Mouse (Mus musculus) forelimb bud, embryonic 11.5 days (tissue): ENCODE measurements around the gene Brsk2.

Source experiments
- DNase-seq: peaks from one replicate; pipeline ENCODE4 v3.0.0-alpha.2; 2012; ENCODE audit warnings: low read depth, low spot score

Brsk2 gene

GRCm38 (mm10) chr7:141955565-141956173 is 6.1 kb downstream of the Brsk2 start:
- DNase-seq, result no peak

GRCm38 (mm10) chr7:141956174-141956566 is 6.6 kb downstream of the Brsk2 start:
- DNase-seq, result no peak

GRCm38 (mm10) chr7:141957524-141958051 is 8.0 kb downstream of the Brsk2 start:
- DNase-seq, result no peak

GRCm38 (mm10) chr7:141958211-141958610 is 8.7 kb downstream of the Brsk2 start:
- DNase-seq, result no peak

- peak; percentile 57 for DNase-seq
These were observed 9.6 kb downstream of the Brsk2 start for GRCm38 (mm10) chr7:141959133-141959532.

- no peak for DNase-seq
These were observed 11.4 kb downstream of the Brsk2 start for GRCm38 (mm10) chr7:141960926-141961325.

- DNase-seq, result no peak
These were observed 11.9 kb downstream of the Brsk2 start for GRCm38 (mm10) chr7:141961491-141961890.

GRCm38 (mm10) chr7:141962521-141962920 is 13.0 kb downstream of the Brsk2 start:
- no peak for DNase-seq

- no peak for DNase-seq
These were observed 16.7 kb downstream of the Brsk2 start for GRCm38 (mm10) chr7:141966281-141966680.

GRCm38 (mm10) chr7:141972831-141973619 is 23.5 kb downstream of the Brsk2 start:
- DNase-seq, result peak; percentile 68

GRCm38 (mm10) chr7:141978003-141978402 is 28.5 kb downstream of the Brsk2 start:
- DNase-seq, result no peak

- no peak for DNase-seq
These were observed 29.7 kb downstream of the Brsk2 start for GRCm38 (mm10) chr7:141979247-141979646.

GRCm38 (mm10) chr7:141981237-141981636 is 31.7 kb downstream of the Brsk2 start:
- DNase-seq, result no peak

GRCm38 (mm10) chr7:141988314-141988806 is 38.8 kb downstream of the Brsk2 start:
- DNase-seq, result no peak

GRCm38 (mm10) chr7:141991183-141991582 is 41.6 kb downstream of the Brsk2 start:
- no peak for DNase-seq

GRCm38 (mm10) chr7:141994121-141994520 is 44.6 kb downstream of the Brsk2 start:
- no peak for DNase-seq

GRCm38 (mm10) chr7:142000661-142001060 is 51.1 kb downstream of the Brsk2 start:
- no peak for DNase-seq

- no peak for DNase-seq
These were observed 52.2 kb downstream of the Brsk2 start for GRCm38 (mm10) chr7:142001597-142002340.

- DNase-seq, result peak; percentile 17
These were observed 67.0 kb downstream of the Brsk2 start for GRCm38 (mm10) chr7:142016562-142016961.

- DNase-seq, result no peak
These were observed 70.1 kb downstream of the Brsk2 start for GRCm38 (mm10) chr7:142019699-142020098.

GRCm38 (mm10) chr7:142020827-142021226 is 71.3 kb downstream of the Brsk2 start:
- DNase-seq, result no peak

GRCm38 (mm10) chr7:142025196-142025595 is 75.6 kb downstream of the Brsk2 start:
- DNase-seq, result no peak
